Mouse (Mus musculus): Measurements from ENCODE around the gene Cdh3. TPM values are rescaled to one million over a fixed set of nuclear protein-coding genes. Genes with fewer than 3 reads are reported as not detected.
"Not testable (repeated sequence)": the region's sequence is repeated elsewhere in the genome, so short reads cannot be mapped to it uniquely, and the experiment has no call there.

Gene Cdh3
- total RNA-seq, 1 experiment from 2014 or later = 0.27 TPM

DNA sequence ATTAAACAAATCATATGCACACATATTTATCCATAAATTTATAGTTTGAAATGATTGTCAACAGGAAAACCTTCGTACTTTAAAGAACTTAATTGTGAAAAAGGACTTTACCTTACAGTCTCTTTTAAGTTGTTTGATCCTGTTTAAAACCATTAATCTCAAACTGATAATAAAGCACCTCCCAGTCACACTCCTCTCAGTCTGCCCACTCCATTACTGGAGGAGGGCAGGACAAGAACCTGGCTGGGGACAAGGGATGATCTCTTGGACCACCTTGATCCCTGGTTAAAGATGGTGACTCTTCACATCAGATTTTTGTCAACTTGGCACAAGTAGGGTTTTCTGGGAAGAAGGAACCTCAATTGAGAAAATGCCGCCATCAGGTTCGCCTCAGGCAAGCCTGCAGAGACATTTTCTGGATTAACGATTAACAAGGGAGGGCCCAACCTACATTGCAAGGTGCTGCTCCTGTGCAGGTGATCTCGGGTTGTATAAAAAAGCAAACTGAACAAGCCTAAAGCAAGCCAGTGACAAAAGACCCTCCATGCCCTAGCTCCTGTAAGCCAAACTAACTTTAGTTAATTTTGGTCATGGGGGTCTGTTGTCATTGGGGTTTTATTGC is 61.0 kb downstream of the Cdh3 start:
- DNase-seq = no peak

DNA sequence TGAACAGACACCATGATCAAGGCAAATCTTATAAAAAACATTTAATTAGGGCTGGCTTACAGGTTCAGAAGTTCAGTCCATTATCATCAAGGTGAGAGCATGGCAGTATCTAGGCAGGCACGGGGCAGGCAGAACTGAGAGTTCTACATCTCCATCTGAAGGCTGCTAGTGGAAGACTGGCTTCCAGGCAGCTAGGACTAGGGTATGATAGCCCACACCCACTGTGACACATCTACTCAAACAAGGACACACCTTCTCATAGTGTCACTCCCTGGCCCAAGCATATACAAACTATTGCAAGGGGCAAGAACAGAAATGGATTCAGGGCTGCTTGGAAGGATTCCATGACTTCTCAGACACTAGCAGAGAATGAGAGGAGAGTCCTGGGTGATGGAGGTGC is 61.5 kb downstream of the Cdh3 start:
- not testable (repeated sequence) for DNase-seq

DNA sequence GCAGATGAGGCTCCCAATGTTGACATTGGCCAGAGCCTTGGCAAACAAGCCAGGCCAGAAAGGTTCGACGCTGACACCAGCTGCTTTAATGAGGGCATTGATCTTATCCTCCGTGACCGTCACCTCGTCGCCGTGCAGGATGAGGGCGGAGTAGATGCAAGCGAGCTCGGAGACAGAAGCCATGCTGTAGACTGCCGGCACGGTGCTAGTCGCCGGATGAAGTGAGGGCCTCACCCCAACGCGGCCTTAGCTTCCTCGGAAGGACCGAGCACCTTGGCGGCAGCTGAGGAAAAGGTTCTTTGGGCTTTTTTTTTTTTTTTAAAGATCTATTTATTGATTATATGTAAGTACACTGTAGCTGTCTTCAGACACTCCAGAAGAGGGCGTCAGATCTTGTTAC is 62.5 kb downstream of the Cdh3 start, which contains the start of gene Gm10073:
Gene Gm10073, minus strand, starts transcription at position 294 of the 400 bp plus-strand sequence.
- DNase-seq = not testable (repeated sequence)

DNA sequence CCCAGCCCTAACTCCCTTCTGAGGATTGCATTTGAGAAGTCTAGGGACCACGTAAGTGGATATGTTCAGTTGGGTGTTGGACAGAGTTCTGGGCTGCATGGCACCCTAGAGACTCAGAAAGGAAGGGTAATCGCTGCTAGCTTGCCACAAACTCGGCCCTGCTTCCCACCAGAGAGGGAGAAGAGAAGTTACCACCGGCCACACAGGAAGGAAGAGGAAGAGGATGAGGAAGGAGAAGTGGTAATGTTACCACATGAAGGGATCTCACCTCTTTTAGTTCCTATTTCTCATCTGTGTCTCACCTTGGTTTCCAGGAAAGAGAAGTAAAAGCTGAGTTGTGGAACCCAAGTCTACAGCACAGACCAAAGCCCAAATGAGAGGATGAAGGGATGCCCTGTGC is 63.6 kb downstream of the Cdh3 start:
- no peak for DNase-seq

DNA sequence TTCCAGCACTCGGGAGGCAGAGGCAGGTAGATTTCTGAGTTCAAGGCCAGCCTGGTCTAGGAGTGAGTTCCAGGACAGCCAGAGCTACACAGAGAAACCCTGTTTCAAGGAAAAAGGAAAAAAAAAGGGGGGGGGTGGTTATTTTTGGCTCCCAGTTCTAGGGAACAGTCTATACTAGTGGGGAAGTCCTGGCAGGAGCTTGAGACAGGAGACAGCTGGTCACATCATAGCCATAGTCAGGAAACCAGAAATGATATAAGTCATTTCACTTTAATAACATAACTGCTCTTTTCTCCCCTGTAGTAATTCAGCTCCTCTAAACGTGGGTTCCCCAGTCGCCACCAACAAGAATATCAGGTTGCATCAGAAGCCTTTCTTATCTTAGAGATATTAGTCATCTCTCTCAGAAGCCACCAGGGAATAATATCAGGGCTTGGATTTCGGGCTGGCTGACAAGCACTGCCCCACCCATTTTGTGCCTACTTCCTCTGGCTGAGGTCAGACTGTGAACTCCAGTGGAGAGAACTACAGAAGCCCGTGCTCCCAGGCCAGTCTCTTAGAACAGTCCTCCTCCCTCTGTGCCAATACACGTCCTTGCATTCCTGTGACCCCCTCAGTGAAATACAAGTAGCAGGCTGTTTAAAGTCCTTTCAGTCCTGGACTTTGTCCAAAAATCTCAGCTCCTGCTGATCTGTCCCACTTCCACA is 66.3 kb downstream of the Cdh3 start:
- peak; percentile 13 for DNase-seq

DNA sequence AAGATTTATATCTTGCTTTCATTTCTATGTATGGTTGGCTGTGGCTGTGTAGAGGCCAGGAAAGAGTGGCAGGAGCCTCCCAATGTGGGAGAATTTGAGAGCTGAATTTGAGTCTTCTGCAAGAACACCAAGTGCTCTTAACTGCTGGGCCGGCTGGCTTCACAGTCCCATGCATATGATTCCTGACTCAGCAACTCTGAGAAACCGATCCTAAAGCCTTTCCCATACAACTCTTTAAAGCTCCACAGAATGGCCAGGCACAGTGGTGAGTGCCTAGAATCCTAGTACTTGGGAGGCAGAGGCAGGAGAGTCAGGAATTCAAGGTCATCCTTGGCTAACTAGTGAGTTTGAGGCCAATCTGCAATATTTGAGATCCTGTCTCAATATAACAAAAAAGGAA is 68.8 kb downstream of the Cdh3 start:
- DNase-seq = no peak

DNA sequence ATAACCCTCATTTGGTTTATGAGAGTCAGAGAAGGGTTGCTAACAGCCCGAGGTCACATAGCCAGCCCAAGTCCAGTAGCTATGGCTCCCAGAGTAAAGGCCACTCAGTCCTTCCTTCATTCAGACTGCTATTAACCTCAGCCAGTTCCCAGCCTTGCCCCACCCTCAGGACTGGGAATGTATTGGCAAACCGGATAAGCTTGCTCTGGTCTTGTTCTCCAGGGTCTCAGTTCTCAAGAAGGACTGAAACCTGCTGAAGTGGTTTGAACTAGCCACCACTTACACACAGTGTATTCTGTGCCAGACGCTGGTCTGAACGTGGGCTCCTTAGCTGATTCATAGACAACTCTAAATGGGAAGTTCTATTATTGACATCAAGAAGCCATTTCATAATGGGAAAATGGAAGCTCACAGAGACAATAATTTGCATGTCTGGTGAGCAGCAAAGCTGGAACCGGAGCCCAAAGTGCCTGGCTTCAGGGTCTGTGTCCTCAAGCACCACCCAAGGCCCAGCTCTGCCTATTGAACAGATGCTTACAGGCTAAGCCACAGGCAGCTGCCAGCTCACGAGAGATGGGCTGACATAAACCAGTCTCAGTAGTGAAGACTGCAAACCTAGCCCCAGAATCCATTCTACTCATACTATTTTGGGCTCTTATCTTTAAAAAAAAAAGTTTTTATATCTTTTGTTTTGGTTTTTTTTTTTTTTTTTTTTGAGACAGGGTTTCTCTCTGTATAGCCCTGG is 70.8 kb downstream of the Cdh3 start:
- DNase-seq = no peak

DNA sequence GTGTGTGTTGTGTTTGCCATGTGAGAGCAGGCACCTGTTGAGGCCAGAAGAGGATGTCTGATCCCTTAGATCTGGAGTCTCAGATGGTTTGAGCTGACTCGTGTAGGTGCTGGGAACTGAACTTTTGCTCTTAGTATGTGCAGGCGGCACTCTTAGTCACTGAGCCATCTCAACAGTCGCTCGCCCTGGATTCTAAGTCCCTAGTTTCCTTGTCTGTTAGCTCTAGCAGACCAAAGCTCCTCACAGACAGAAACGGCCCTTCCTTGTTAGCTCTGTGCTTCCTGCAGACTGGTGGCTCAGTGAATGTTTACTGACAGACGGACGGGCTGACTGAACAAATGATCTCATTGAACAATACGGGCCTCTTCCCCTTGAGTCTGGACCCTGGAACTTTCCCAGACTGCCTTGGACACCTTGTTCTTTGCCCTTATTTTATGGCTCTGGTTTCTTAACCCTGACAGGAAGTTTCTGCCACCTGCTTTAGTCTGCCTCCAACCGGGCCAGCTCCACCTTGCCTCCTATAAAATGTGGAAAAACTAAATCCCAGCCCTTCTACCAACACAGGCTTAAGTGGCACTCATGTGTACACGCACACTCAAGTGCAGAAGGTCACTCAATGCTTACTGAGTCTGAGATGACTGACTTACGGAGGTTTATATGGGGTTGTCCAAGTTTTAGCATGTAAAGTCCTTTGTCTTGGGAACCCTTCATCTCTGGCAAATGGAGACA is 74.4 kb downstream of the Cdh3 start:
- no peak for DNase-seq

DNA sequence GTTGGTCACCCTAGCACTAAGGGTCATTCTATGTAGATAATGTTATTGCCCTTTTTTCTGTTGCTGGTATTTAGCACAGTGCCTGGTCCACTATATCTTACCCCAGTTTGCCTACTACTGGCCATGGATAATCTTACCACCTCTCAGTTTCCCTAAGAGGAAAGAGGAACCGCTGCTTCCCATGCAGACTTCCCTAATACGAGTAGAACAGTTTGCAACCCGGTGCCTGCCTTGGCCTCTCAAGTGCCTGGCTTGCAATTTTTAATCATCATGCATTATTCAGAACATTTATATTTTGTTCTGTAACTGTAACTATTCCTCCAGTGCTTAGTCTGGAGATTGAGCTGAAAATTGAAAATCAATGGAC is 75.0 kb downstream of the Cdh3 start:
- no peak for DNase-seq

DNA sequence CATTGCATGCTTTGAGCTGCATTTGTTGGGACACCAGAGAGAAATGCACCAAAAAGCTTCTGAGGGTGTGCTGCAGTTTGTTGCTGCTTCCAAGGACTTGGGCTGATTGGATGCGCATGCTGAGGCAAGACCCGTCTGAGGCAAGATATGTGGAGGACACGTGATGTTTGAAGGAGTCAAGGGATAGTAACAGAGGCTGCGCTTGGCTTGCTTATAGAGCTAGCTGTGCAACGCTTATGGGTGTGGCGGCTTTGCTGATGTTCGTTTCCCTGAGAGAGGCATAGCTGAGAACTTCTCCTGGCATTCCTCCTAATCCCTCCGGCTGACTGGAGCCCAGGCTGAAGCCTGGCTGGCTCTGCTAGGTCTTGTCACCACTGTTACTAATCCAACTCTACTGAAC is 76.2 kb downstream of the Cdh3 start:
- no peak for DNase-seq

DNA sequence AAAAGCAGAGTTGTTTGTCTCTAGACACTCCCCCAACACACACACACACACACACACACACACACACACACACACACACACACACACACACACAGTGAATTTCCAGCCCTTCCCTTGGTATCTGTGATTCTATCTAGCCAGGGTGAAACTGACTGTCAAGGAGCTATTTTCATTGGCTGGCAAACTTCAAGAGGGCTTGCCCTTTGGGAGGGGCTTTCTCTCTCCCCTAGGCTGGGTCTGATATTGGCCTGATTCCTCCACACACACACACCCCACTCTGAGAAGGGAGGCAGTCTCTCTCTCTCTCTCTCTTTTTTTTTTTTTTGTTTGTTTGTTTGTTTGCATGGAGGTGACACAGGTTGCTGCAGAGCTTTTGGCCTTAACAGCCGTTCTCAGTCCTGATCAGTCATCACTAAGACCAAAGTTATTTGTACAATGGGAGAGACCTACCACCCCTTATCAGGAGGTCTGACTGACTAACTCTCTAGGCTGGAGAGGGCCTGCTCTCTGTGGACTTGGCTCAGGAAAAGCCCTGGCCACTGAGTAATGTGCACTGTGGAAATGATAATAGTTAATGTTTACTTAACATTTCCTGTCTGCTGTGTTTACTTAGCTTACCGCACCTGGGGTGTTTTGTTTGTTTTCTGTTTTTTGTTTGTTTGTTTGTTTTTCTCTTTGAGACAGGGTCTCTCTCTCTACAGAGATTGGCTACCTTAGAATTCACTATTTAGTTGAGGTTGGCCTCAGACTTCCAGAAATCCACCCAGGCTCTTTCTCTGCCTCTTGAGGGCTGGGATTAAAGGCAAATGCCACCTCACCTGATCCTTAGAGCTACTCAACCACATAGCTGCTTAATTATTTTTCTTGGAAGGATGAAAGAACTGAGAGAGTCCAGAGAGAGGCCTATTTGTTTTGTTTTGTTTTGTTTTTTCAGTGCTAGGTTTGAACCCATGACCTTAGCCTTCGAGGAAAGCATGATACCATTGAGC is 78.0 kb downstream of the Cdh3 start:
- no peak for DNase-seq

DNA sequence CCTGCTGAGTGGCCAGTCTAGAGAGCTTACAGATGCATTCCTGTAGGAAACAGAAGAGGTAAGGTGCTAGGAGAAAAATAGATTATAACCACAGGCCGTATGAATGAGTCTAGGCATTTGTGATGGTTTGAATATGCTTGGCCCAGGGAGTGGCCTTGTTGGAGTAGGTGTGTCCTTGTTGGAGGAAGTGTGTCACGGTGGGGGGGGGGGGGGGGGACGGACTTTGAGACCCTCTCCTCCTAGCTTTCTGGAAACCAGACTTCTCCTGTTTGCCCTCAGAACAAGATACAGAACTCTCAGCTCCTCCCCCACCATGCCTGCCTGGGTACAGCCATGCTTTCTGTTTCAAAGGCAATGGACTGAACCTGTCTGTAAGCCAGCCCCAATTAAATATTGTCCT is 81.8 kb downstream of the Cdh3 start:
- no peak for DNase-seq

DNA sequence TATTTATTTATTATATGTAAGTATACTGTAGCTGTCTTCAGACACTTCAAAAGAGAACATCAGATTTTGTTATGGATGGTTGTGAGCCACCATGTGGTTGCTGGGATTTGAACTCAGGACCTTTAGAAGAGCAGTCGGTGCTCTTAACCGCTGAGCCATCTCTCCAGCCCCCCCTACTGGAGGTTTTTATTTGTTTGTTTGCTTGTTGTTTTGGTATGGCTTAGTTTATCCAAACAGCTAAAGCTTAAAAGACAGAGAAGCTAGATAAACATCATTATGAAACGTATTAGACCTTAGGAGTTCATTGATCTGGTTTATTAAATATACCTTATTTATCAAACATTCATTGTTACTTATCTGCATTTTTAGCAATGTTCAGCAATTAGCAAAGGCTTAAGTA is 84.9 kb downstream of the Cdh3 start:
- DNase-seq = not testable (repeated sequence)

DNA sequence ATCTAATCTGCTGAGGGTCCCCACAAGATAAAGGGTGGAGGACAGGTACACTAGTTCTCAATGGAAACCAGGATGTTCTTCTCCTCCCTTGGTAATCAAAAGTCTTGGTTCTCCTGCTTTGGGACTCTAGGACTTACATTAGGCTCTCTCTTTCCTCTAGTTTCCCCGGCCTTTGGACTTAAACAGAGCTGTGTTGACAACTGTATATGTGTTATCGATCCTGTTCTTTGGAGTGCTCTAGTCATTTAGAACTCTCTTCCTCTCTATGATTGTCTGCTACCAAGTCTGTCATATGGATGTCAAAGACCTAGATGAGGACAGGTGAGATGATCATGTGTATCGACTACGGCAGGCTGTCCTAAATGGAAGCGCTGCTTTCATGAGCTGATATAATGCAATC is 86.4 kb downstream of the Cdh3 start:
- DNase-seq = no peak

DNA sequence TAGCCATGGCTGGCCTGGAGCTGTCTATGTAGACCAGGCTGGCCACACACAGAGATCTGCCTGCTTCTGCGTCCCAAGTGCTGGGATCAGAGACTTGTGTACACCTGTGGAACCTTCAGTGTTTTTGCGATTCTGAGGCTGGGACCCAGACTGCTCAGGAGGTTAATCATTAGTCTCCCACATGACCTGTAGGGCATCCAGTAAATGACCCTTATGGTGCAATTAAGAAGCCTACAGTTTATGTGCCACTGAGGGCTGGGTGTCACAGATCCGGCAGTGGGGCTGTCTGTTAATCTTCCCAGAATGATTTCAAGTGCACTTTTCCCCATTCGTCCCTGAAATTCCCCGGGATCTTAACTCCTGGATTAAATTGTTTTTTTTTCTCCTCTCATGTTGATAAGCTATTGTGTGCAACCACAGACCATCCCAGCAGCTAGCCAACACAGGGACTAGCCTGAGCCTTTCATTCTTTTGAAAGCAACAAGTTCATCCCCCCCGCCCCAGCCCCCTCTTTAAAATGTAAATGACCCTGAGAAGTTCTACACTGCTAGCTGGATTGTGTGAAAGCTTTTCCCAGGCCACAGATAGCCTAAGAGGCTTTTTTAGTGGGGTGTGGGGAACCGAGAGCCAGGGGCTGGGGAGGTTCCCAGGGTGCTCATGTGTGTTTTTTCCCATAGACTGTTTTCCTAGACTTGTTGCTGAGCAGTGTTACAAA is 88.7 kb downstream of the Cdh3 start:
- no peak for DNase-seq

DNA sequence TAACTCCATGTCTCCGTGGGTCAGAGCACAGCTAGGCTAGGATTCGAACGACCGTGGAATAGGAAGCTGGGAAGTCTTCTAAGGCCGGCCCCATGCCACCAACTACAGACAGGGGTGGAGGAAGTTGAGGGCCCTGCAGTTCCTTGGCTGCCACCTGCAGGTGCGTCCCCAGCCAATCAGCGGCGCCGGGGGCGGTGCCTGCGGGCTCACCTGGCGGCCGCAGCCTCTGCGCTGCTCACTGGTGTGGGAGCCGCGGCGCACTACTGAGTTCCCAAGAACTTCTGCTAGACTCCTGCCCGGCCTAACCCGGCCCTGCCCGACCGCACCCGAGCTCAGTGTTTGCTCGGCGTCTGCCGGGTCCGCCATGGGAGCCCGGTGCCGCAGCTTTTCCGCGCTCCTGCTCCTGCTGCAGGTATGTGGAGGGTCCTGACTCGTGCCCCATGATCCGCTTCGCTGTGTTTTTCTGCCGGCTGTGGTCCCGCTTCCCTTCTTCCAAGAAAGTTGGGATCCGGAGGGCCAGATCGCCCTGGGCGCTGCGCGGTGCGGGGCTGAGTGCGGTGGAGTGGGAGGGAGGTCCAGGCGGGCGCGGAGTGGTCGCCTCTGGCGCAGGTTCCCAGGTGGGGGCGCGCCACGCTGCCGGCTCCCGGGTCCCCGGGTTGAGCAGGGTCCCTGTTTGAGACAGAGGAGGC is 92.6 kb downstream of the Cdh3 start, which contains the start of gene Cdh1:
Gene Cdh1, plus strand, starts transcription at position 221 of the 689 bp plus-strand sequence.
- peak; percentile 16 for DNase-seq

DNA sequence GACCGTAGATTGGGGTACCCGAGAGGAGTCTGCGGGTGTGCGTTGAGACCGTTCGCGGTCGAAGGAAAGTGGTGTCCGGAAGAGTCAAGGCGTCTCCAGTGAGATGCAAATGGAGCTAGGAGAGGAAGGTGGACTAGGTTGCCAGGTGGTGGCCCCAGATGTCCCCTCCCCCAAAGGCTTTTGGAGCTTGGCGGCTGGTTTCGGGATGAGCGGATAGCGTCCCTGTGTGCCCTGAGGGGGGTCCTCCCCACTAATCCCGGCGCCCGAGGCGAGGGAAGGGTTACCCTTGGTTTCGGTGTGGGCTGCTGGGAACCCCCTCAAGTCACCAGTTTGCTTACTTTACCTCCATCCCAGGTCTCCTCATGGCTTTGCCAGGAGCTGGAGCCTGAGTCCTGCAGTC is 93.2 kb downstream of the Cdh3 start:
- DNase-seq = no peak

DNA sequence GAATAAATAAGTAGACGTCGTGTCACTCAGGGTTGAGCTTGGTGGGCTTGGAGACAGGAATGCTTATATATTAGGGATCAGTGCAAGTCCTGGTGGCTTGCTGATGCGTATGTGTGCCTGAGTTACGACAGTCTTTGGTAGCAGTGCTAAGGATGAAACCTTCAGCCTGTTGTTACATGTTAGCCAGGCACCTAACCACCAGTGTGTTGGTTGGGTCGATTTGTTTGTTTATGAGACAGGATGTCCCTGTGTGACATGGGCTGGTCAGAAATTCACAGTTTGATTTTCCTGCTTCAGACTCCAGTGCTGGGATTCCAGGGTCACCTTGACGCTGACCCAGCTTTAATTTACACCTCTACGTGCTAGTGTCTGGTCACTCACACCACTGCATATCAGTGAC is 95.0 kb downstream of the Cdh3 start:
- DNase-seq = no peak

DNA sequence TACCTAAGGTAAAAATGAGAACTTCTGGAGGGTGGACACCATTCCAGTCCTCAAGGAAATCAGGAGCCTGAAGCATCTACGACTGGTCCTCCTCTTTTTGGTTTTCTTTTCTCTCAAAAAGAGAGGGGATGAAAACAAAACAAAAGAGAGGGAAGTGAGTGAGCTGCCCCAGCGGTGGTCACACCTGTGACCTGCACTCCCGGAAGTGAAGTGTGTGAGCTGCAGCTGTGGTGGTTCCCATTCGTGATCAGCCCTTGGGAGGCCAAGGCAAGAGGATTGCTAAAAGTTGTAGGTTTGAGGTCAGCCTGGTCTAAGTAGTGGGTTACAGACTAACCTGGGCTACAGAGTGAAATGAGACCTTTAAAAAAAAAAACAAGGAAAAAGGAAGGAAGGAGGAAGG is 95.4 kb downstream of the Cdh3 start:
- DNase-seq = no peak

DNA sequence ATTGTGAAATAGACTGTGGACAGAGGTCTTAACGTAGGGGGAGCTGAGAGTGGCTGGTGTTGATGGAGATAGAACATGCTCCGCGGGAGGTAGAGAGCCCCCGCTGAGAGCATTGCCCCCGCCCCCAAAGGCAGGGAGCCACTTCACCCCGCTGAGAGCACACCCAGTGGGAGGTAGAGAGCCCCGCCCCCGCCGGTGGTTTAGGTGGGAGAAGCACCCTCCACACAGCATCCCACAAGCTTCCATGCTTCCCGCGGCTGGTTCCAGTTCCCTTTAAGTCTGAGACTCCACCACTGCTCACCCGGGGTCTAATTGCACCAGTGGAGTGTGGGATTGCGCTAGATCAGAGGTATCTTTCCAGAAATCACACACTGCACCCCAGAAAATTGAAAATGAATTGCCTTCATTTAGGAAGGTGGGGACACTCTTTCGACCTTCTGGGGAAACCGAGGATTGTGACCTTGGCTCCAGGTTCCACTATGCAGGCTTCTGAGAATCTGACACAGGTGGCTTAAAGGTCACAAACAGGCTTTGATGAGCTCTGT is 96.0 kb downstream of the Cdh3 start:
- DNase-seq = no peak

All from adrenal gland, postnatal 25 days (tissue).